Mouse (Mus musculus): ENCODE measurements around the gene Spats2l. TPM values are rescaled to one million over a fixed set of nuclear protein-coding genes. Genes with fewer than 3 reads are reported as not detected.

The Spats2l gene
- polyA plus RNA-seq, 1 experiment, result not detected

DNA sequence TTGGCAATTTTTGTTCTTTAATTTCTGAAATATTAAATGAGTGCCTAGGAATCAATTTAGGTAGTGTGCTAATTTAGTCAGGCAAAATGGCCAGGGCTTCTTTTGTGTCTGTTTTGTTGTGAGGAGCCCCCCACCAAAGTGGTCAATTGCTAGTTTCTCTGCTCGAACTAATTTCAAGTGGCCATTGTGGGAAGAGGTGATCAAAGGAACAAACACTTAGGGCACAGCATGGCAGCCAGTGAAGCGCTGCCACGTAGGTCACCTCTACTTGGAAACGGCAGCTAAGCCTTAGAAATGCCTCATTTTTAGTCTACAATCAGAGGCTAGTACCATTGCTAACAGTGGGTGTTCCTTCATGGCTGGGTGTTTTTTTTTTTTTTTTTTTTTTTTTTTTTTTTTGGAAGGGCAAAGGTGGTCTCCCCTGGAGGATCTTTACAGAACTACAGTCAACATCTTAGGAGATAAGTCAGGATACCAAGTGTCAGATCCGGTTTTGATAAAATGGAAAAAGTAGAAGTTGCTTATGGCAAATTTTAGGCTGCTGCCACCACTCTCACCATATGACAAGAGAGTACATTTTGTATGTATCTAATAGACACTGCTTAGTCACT, 2.8 kb downstream of the Spats2l start:
- Histone ChIP-seq H3K27me3 (replicated peaks) (peaks cover 56% of the 10 kb centered on the region), H3K36me3 (replicated peaks; ENCODE audit: low read length) (no peaks in the 10 kb centered on the region), H3K9me3 (peaks cover 4% of the 10 kb centered on the region; the same call in 1 of the 2 replicates), H3K4me1 (peaks cover 17% of the 10 kb centered on the region), H3K4me3 (replicated peaks) (no peak overlapping the region)
- no peak for TF ChIP-seq FLI1 (IDR thresholded peaks at IDR 0.05; ENCODE audit: low read length)
- no peak for TF ChIP-seq GATA1 (IDR thresholded peaks at IDR 0.05; ENCODE audit: borderline replicate concordance, low read length)

DNA sequence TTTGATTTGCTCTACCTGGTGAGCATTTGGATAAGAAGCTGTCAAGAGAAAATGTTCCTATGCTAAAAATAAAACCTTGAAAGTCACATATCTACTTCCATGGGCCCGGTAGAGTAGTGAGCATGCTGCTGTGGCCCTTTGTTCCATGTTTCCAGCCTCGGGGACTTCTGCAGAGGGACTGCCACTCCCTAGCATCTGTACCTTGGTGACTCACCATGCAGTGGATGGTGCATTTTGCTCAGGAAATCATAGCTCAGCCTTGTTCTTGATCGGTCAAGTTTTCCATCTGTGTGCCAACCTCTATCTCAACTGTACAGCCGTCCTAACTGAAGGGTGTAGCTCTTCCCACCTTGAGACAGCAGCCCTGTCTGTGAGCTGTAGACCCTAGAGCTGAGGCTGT, 10.3 kb downstream of the Spats2l start:
- TF ChIP-seq GATA1 (IDR thresholded peaks at IDR 0.05; ENCODE audit: borderline replicate concordance, low read length), result no peak
- TF ChIP-seq FLI1 (IDR thresholded peaks at IDR 0.05; ENCODE audit: low read length), result no peak
- Histone ChIP-seq H3K9me3 (no peaks in the 10 kb centered on the region), H3K4me3 (replicated peaks) (no peak overlapping the region), H3K36me3 (replicated peaks; ENCODE audit: low read length) (no peaks in the 10 kb centered on the region), H3K27me3 (replicated peaks) (peaks cover under 1% of the 10 kb centered on the region), H3K4me1 (no peaks in the 10 kb centered on the region)

DNA sequence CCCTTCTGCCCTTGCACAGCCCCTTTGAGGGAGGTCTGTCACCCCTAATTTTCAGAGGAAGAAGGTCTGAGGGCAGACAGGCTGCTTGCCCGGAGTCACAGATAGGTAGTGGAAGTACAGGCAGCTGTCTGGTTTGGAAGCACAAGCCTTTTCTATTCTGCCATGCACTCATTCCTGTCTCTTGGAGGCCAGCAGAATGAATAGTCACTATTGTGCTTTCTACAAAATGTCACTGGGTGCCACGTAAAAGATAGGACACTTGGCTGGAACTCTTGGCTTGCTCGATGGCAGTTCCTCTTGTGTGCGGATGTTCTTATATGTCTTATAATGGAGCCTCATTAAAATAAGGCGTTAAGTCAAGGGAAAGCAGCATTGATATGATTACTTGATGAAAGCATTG, 15.9 kb downstream of the Spats2l start:
- TF ChIP-seq FLI1 (IDR thresholded peaks at IDR 0.05; ENCODE audit: low read length), result no peak
- TF ChIP-seq GATA1 (IDR thresholded peaks at IDR 0.05; ENCODE audit: borderline replicate concordance, low read length), result no peak
- H3K4me1 ChIP-seq, result no peaks in the 10 kb centered on the region
- H3K36me3 ChIP-seq (replicated peaks; ENCODE audit: low read length), result no peaks in the 10 kb centered on the region
- no peak overlapping the region for H3K4me3 ChIP-seq (replicated peaks)
- no peaks in the 10 kb centered on the region for H3K9me3 ChIP-seq
- H3K27me3 ChIP-seq (replicated peaks), result no peaks in the 10 kb centered on the region

DNA sequence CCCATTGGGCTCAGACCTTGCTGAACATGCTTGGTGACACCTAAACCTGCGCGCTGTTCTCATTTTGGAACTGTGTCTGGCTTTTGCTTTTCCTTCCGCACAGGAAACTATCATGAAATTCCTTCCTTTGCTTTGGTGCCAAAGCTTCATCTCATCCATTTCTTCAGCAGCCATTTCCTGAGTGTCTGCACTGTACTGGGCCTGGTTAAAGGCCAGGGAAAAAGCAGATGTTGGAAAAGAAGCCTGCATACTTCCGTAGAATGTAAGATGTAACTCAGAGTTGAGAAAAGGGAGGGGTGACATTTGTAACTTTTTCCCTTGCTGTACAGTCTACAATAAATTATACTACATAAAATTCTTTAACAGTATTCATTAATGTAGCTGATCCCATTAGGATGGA, 18.2 kb downstream of the Spats2l start:
- Histone ChIP-seq H3K4me3 (replicated peaks) (no peak overlapping the region), H3K27me3 (replicated peaks) (no peaks in the 10 kb centered on the region), H3K4me1 (no peaks in the 10 kb centered on the region), H3K36me3 (replicated peaks; ENCODE audit: low read length) (no peaks in the 10 kb centered on the region), H3K9me3 (no peaks in the 10 kb centered on the region)
- TF ChIP-seq GATA1 (IDR thresholded peaks at IDR 0.05; ENCODE audit: borderline replicate concordance, low read length) (no peak), FLI1 (IDR thresholded peaks at IDR 0.05; ENCODE audit: low read length) (no peak)

DNA sequence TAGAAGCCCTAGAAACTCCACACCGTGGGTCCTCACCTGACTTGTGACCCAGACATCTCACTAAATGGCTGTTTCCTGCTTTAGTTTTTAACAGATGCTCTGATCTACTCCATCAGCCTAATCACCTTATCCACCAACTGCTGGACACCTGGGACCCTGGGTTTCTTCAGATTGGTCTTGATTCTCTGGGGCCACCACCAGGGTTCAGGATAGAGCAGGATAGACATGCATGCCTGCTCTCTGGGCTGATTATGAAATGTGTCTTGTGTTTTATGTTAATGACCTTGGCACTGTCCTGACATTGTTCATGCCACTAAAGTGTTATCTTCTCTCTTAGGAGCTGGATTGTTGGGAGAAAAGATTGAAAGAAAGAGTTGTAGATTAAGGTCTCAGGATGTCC, 21.9 kb downstream of the Spats2l start:
- Histone ChIP-seq H3K4me3 (replicated peaks) (no peak overlapping the region), H3K4me1 (no peaks in the 10 kb centered on the region), H3K27me3 (replicated peaks) (no peaks in the 10 kb centered on the region), H3K9me3 (no peaks in the 10 kb centered on the region), H3K36me3 (replicated peaks; ENCODE audit: low read length) (no peaks in the 10 kb centered on the region)
- TF ChIP-seq GATA1 (IDR thresholded peaks at IDR 0.05; ENCODE audit: borderline replicate concordance, low read length), result no peak
- no peak for TF ChIP-seq FLI1 (IDR thresholded peaks at IDR 0.05; ENCODE audit: low read length)

DNA sequence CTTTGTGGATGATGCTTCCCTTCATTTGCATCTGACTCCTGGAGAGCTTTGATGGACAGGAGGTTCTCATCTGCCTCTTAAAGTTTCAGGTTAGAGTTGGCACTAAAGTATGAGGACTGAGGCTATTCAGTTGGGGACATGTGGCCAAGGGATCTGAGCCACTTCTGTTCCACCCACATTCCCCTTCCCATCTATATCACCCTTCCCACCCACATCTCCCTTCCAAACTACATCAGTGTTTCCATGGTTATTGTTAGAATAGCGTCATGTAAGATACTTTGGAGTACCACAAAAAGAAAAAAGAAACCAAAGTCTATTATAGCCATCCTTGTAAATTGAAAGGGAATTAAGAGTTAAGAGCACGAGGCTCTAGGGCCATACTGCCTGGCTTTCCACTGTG, 25.4 kb downstream of the Spats2l start:
- TF ChIP-seq FLI1 (IDR thresholded peaks at IDR 0.05; ENCODE audit: low read length) (no peak), GATA1 (IDR thresholded peaks at IDR 0.05; ENCODE audit: borderline replicate concordance, low read length) (no peak)
- no peaks in the 10 kb centered on the region for H3K36me3 ChIP-seq (replicated peaks; ENCODE audit: low read length)
- no peaks in the 10 kb centered on the region for H3K27me3 ChIP-seq (replicated peaks)
- H3K9me3 ChIP-seq, result no peaks in the 10 kb centered on the region
- no peak overlapping the region for H3K4me3 ChIP-seq (replicated peaks)
- H3K4me1 ChIP-seq, result no peaks in the 10 kb centered on the region

DNA sequence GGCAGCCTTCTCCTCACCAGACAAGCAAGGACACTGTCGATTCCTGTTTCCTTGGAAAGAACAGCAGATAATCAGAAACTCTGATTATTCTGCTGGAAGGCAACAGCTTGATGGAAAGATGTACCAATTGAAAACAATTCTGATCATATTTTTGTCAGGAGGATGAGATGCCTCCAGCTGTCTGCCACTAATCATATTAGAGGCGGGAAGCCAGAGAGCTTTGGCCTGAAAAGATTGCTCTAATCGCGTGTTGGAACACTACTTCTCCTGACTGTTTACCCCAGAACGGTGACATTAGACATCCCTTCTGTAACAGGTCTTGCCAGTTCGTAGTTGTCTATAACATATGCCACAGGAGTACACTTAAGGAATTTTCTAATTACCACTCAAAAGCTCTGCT, 26.9 kb downstream of the Spats2l start:
- H3K4me1 ChIP-seq, result no peaks in the 10 kb centered on the region
- H3K27me3 ChIP-seq (replicated peaks), result no peaks in the 10 kb centered on the region
- no peaks in the 10 kb centered on the region for H3K9me3 ChIP-seq
- no peak overlapping the region for H3K4me3 ChIP-seq (replicated peaks)
- no peaks in the 10 kb centered on the region for H3K36me3 ChIP-seq (replicated peaks; ENCODE audit: low read length)
- TF ChIP-seq GATA1 (IDR thresholded peaks at IDR 0.05; ENCODE audit: borderline replicate concordance, low read length) (no peak), FLI1 (IDR thresholded peaks at IDR 0.05; ENCODE audit: low read length) (no peak)

DNA sequence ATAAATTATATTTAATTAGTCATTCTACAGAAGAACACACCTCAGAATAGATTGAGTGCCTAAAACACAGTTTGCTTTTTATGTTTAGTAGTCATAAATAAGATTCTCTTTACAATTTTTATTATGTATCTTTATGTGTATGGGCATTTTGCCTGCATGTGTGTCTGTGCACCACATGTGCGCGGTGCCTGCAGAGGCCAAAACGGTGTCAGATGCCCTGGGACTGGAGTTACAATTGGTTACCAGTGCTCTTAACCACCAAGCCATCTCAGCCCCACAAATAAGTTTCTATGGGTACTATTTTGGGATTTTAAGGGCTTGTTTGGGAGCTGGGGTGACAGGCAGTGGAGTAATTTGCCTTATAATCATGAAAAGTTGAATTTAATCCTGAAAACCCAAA, 32.2 kb downstream of the Spats2l start:
- no peaks in the 10 kb centered on the region for H3K9me3 ChIP-seq
- no peaks in the 10 kb centered on the region for H3K36me3 ChIP-seq (replicated peaks; ENCODE audit: low read length)
- no peaks in the 10 kb centered on the region for H3K27me3 ChIP-seq (replicated peaks)
- no peak overlapping the region for H3K4me3 ChIP-seq (replicated peaks)
- no peak for TF ChIP-seq GATA1 (IDR thresholded peaks at IDR 0.05; ENCODE audit: borderline replicate concordance, low read length)
- TF ChIP-seq FLI1 (IDR thresholded peaks at IDR 0.05; ENCODE audit: low read length), result no peak
- H3K4me1 ChIP-seq, result no peaks in the 10 kb centered on the region

DNA sequence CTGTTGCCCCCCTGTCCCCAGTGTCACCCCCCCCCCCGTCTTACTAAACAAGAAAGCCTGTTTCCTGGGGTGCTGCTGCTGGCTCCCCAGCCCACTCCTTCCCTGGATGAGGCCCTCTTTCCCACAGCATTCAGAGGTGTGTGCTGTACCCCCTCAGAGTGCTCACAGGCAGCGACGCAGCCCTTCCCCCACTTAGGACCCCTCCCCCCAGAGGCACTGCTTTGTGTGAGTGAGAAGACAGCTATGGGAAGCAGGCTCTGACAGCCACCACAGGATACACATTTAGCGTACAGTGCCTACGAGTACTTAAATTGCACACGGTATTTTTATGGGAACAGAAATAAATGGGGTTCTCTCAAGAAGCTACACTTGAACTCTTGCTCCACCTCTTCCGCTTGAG, 33.9 kb downstream of the Spats2l start:
- Histone ChIP-seq H3K27me3 (replicated peaks) (no peaks in the 10 kb centered on the region), H3K9me3 (no peaks in the 10 kb centered on the region), H3K36me3 (replicated peaks; ENCODE audit: low read length) (no peaks in the 10 kb centered on the region), H3K4me1 (no peaks in the 10 kb centered on the region), H3K4me3 (replicated peaks) (no peak overlapping the region)
- TF ChIP-seq FLI1 (IDR thresholded peaks at IDR 0.05; ENCODE audit: low read length), result no peak
- TF ChIP-seq GATA1 (IDR thresholded peaks at IDR 0.05; ENCODE audit: borderline replicate concordance, low read length), result no peak

DNA sequence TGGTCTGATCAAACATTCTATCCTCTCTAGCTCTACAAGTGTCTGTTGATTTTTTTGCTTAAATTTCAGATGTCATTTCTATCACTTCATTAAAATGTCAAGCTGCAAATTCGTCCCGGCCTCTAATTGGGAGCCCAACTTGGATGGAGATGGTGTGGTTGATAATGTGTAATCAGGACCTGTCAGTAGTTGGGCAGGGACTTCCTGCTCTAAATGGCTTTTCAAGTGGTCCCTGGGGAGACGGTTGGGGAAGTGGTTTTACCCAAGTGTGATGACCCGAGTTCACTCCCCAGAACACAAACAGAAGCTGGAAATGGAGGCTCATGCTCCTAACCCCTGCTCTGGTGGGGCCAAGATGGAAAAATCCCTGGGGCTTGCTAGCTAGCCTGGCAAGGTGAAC, 36.3 kb downstream of the Spats2l start:
- no peaks in the 10 kb centered on the region for H3K36me3 ChIP-seq (replicated peaks; ENCODE audit: low read length)
- no peaks in the 10 kb centered on the region for H3K4me1 ChIP-seq
- no peak overlapping the region for H3K4me3 ChIP-seq (replicated peaks)
- H3K9me3 ChIP-seq, result no peaks in the 10 kb centered on the region
- H3K27me3 ChIP-seq (replicated peaks), result no peaks in the 10 kb centered on the region
- TF ChIP-seq GATA1 (IDR thresholded peaks at IDR 0.05; ENCODE audit: borderline replicate concordance, low read length) (no peak), FLI1 (IDR thresholded peaks at IDR 0.05; ENCODE audit: low read length) (no peak)

DNA sequence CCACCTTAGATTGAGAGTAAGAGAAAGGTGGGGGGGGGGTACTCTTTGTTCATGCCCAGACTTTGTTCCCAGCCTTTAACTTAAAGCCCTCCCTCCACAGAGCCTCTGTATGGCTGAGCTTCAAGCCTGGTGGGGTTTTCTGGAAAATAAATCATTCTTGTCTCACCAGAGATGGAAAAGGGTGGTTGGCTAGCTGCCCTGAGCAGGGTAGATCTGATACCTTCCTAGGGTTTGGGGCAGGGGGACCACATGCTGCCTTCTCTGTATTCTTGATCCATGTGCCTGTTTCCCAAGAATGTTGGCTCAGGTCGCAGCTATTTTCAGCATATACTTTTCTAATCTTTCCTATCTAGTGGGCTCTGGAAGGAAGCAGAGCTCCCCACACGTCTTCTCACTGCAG, 43.1 kb downstream of the Spats2l start:
- H3K36me3 ChIP-seq (replicated peaks; ENCODE audit: low read length), result no peaks in the 10 kb centered on the region
- no peaks in the 10 kb centered on the region for H3K27me3 ChIP-seq (replicated peaks)
- H3K4me3 ChIP-seq (replicated peaks), result no peak overlapping the region
- H3K4me1 ChIP-seq, result no peaks in the 10 kb centered on the region
- peaks cover 8% of the 10 kb centered on the region for H3K9me3 ChIP-seq
- TF ChIP-seq FLI1 (IDR thresholded peaks at IDR 0.05; ENCODE audit: low read length) (no peak), GATA1 (IDR thresholded peaks at IDR 0.05; ENCODE audit: borderline replicate concordance, low read length) (no peak)

Data from megakaryocyte, embryonic 14.5 days (primary cell).